Mouse (Mus musculus): ENCODE data around the gene Clec3b. TPM values are rescaled to one million over a fixed set of nuclear protein-coding genes. Genes with fewer than 3 reads are reported as not detected.

Clec3b gene
- polyA plus RNA-seq, 1 experiment from 2014 or later: 0.32 TPM

DNA sequence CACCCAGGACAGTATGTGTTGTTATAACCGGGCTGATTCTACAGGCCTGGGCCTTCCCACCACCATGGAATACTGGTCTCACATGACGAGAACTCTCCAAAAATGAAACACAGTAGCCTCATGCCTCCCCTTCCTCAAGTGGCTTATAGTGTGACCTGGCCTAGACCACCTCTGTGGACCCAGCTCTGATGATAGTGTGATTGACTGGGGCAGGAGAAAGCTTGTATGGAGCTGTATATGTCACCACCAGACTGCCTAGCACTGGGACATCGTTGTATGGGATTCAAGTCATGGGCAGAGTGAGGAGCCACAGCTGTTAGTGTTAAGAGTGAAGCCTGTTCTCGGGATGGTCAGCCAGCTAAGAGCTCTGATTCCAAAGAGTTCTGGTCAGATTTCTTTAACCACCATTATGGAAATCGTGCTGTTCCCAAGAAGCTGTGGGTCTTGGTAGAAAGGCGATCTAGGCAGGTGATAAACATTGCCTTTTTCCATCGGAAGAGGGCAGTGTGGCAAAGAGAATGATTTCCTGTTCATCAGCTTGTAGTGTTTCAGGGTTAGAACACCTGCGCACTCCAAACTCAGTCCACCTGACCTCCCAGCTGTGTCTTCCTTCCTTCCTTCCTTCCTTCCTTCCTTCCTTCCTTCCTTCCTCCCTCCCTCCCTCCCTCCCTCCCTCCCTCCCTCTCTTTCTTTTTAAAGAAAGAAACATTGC, 7.5 kb downstream of the Clec3b start:
- no peak overlapping the region for H3K4me3 ChIP-seq (replicated peaks)
- ATAC-seq (ENCODE audit: low FRiP score): no peak
- H3K36me3 ChIP-seq (replicated peaks): no peaks in the 10 kb centered on the region
- no peak overlapping the region for H3K4me2 ChIP-seq
- 68% methylated on average over 8 of the region's 8 CpGs for WGBS
- no peak overlapping the region for H3K9ac ChIP-seq
- no peaks in the 10 kb centered on the region for H3K9me3 ChIP-seq
- H3K27ac ChIP-seq: no peak overlapping the region
- no peaks in the 10 kb centered on the region for H3K4me1 ChIP-seq
- no peaks in the 10 kb centered on the region for H3K27me3 ChIP-seq

GRCm38 (mm10) chr9:123159330-123159729, 8.6 kb downstream of the Clec3b start:
- H3K4me3 ChIP-seq (replicated peaks): no peak overlapping the region
- 57% methylated on average over 7 of the region's 7 CpGs for WGBS
- no peaks in the 10 kb centered on the region for H3K9me3 ChIP-seq
- no peak for ATAC-seq (ENCODE audit: low FRiP score)
- no peaks in the 10 kb centered on the region for H3K27me3 ChIP-seq
- H3K36me3 ChIP-seq (replicated peaks): no peaks in the 10 kb centered on the region
- H3K27ac ChIP-seq: no peak overlapping the region
- no peaks in the 10 kb centered on the region for H3K4me1 ChIP-seq
- H3K9ac ChIP-seq: no peak overlapping the region
- no peak overlapping the region for H3K4me2 ChIP-seq

- H3K4me3 ChIP-seq (replicated peaks): no peak overlapping the region
- ATAC-seq (ENCODE audit: low FRiP score): no peak
- H3K27me3 ChIP-seq: no peaks in the 10 kb centered on the region
- no peak overlapping the region for H3K27ac ChIP-seq
- no peak overlapping the region for H3K9ac ChIP-seq
- no peaks in the 10 kb centered on the region for H3K36me3 ChIP-seq (replicated peaks)
- 70% methylated on average over 2 of the region's 2 CpGs for WGBS
- no peak overlapping the region for H3K4me2 ChIP-seq
- H3K9me3 ChIP-seq: no peaks in the 10 kb centered on the region
- H3K4me1 ChIP-seq: no peaks in the 10 kb centered on the region
Observed at GRCm38 (mm10) chr9:123161792-123162191, 11.0 kb downstream of the Clec3b start.

DNA sequence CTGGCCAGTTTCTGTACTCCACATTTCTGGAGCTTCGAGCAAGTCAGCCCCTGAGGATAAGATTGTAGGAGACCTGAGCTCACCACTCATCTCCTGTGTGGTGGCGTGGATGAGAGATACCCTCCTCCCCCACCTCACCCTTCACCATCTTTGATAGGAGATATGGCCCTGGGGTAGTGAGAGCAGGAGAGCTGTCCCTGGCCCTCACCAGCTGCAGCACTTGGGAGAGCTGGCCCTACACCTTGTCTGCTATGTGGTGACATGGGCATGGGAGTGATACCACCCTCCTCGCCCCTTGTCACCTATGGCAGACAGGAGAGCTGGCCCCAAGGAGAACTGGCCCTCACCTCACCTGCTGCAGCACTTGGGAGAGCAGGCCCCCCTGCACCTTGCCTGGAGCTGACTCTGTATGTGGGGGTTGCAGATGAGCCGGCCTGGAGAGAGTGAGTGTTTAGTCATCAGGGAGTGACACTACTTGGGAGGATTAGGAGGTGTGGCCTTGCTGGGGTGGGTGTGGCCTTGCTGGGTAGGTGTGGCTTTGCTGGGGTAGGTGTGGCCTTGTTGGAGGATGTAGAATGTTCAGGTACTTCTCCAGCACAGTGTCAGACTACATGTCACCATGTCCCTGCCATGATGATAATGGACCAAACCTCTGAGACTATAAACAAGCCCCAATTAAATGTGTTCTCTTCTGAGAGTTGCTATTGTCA, 12.4 kb downstream of the Clec3b start:
- ATAC-seq (ENCODE audit: low FRiP score): no peak
- H3K27ac ChIP-seq: no peak overlapping the region
- H3K4me1 ChIP-seq: no peaks in the 10 kb centered on the region
- no peaks in the 10 kb centered on the region for H3K36me3 ChIP-seq (replicated peaks)
- no peaks in the 10 kb centered on the region for H3K27me3 ChIP-seq
- H3K9ac ChIP-seq: no peak overlapping the region
- no peak overlapping the region for H3K4me3 ChIP-seq (replicated peaks)
- H3K9me3 ChIP-seq: no peaks in the 10 kb centered on the region
- H3K4me2 ChIP-seq: no peak overlapping the region
- 74% methylated on average over 4 of the region's 4 CpGs for WGBS

DNA sequence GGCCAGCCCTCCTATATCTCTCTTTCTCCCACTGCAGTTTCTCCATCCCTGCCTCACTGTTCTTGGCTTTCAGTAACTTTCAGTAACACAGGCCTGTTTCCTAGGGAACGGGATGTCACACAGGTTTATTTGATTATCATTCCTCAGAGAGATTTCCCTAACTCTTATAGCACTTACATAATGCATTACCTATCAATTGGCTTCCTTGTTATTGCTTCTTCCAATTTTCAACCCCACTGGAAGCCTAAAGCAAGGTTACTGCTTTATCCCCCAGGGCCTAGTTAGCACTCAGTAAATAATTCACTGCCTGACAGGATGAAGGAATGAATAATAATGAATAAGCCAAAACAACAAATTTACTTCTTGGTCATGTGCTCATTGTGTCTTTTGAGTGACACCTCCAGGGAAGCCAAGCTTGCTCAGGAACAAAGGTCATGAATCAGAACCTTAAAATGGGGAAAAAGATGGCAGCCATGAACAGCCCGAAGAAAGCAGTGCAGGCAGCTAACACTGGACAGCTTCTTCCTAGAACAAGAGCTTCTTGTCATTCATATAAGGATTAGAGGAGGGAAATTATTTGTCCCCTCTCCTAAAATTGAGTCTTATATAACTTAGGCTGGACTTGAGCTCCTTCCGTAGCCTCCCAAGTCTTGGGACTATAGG, 15.2 kb downstream of the Clec3b start:
- no peak overlapping the region for H3K4me2 ChIP-seq
- H3K27ac ChIP-seq: no peak overlapping the region
- no peak for ATAC-seq (ENCODE audit: low FRiP score)
- no peak overlapping the region for H3K9ac ChIP-seq
- H3K36me3 ChIP-seq (replicated peaks): no peaks in the 10 kb centered on the region
- 84% methylated on average over 3 of the region's 3 CpGs for WGBS
- H3K4me3 ChIP-seq (replicated peaks): no peak overlapping the region
- H3K4me1 ChIP-seq: no peaks in the 10 kb centered on the region
- no peaks in the 10 kb centered on the region for H3K9me3 ChIP-seq
- no peaks in the 10 kb centered on the region for H3K27me3 ChIP-seq

DNA sequence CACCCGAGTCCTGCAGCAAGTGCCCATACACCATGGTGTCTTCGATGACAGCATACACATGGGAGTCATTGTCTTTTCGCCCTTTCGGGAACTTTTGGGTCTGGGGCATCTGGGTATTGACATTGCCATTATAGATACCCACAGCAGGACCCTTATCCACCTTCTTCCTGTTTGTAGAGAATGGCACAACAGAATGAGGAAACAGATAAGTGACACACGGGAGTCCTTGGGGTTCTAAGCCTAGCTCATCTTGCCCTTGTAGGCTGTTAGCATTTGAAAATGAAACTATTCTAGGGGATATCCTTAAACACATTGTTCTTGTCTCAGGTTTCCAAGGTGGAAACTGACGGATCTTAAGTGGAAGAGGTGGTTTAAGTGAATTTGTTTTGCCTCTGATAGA, 23.0 kb downstream of the Clec3b start:
- WGBS: 86% methylated on average over 6 of the region's 6 CpGs
- Histone ChIP-seq H3K9ac (no peak overlapping the region), H3K36me3 (replicated peaks) (no peaks in the 10 kb centered on the region), H3K9me3 (no peaks in the 10 kb centered on the region), H3K4me2 (no peak overlapping the region), H3K4me1 (peaks cover 8% of the 10 kb centered on the region), H3K27me3 (no peaks in the 10 kb centered on the region), H3K4me3 (replicated peaks) (no peak overlapping the region), H3K27ac (no peak overlapping the region)
- ATAC-seq (ENCODE audit: low FRiP score): no peak

DNA sequence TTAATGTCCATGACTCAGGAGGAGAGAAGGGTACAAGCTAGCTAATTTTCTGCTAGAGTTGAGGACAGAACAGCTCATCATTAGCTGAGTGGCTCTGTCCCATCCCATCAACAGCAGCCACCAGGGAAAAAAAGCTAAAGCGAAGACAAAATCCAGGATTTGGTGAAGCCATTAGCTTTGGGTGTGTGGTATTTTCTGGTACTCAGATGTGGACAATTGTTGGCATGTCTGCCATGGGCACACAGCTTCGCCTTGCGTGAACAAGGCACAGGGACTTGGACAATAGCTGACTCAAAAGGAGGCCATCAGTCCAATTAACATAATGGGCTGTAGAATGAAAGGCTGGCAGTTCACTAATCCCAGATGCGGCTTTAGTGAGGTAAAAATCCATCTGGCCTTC, 23.6 kb downstream of the Clec3b start:
- Histone ChIP-seq H3K4me2 (no peak overlapping the region), H3K36me3 (replicated peaks) (no peaks in the 10 kb centered on the region), H3K27me3 (no peaks in the 10 kb centered on the region), H3K4me1 (peaks cover 8% of the 10 kb centered on the region), H3K9me3 (no peaks in the 10 kb centered on the region), H3K27ac (no peak overlapping the region), H3K9ac (no peak overlapping the region), H3K4me3 (replicated peaks) (no peak overlapping the region)
- 13% methylated on average over 4 of the region's 4 CpGs for WGBS
- no peak for ATAC-seq (ENCODE audit: low FRiP score)

GRCm38 (mm10) chr9:123177380-123178048, 26.8 kb downstream of the Clec3b start:
- Histone ChIP-seq H3K27me3 (no peaks in the 10 kb centered on the region), H3K36me3 (replicated peaks) (no peaks in the 10 kb centered on the region), H3K9ac (no peak overlapping the region), H3K4me2 (no peak overlapping the region), H3K27ac (no peak overlapping the region), H3K4me3 (replicated peaks) (no peak overlapping the region), H3K4me1 (peaks cover 8% of the 10 kb centered on the region), H3K9me3 (no peaks in the 10 kb centered on the region)
- WGBS: 85% methylated on average over 9 of the region's 9 CpGs
- ATAC-seq (ENCODE audit: low FRiP score): no peak

GRCm38 (mm10) chr9:123180003-123180402, 29.3 kb downstream of the Clec3b start:
- Histone ChIP-seq H3K36me3 (replicated peaks) (no peaks in the 10 kb centered on the region), H3K27me3 (no peaks in the 10 kb centered on the region), H3K9me3 (no peaks in the 10 kb centered on the region), H3K4me3 (replicated peaks) (no peak overlapping the region), H3K4me1 (no peaks in the 10 kb centered on the region), H3K4me2 (no peak overlapping the region), H3K9ac (no peak overlapping the region), H3K27ac (no peak overlapping the region)
- 95% methylated on average over 6 of the region's 6 CpGs for WGBS
- no peak for ATAC-seq (ENCODE audit: low FRiP score)

GRCm38 (mm10) chr9:123183226-123183625, 32.5 kb downstream of the Clec3b start:
- no peaks in the 10 kb centered on the region for H3K4me1 ChIP-seq
- H3K4me3 ChIP-seq (replicated peaks): no peak overlapping the region
- 88% methylated on average over 8 of the region's 8 CpGs for WGBS
- no peaks in the 10 kb centered on the region for H3K36me3 ChIP-seq (replicated peaks)
- H3K9ac ChIP-seq: no peak overlapping the region
- ATAC-seq (ENCODE audit: low FRiP score): no peak
- no peaks in the 10 kb centered on the region for H3K9me3 ChIP-seq
- no peaks in the 10 kb centered on the region for H3K27me3 ChIP-seq
- no peak overlapping the region for H3K27ac ChIP-seq
- H3K4me2 ChIP-seq: no peak overlapping the region

DNA sequence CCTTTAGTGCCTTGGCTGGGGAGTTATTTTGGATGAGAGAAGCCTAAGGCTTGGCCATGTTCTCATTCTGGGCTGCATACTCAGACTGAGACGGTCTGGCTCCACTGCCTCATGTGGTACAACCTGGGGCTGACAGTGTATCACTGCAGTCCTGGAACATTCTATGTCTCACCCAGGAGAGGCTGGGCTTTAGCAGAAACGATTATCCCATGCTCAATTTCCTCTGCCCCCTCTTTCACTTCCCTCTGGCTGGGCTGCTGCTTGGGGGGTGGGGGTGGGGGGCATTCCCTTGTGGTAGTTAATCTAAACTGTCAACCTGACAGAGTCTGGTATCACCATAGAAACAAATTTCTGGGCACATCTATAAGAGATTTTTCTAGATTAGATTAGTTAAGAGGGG, 34.8 kb downstream of the Clec3b start:
- no peaks in the 10 kb centered on the region for H3K27me3 ChIP-seq
- H3K4me2 ChIP-seq: no peak overlapping the region
- no peaks in the 10 kb centered on the region for H3K9me3 ChIP-seq
- H3K4me1 ChIP-seq: no peaks in the 10 kb centered on the region
- ATAC-seq (ENCODE audit: low FRiP score): no peak
- H3K4me3 ChIP-seq (replicated peaks): no peak overlapping the region
- H3K9ac ChIP-seq: no peak overlapping the region
- H3K27ac ChIP-seq: no peak overlapping the region
- H3K36me3 ChIP-seq (replicated peaks): no peaks in the 10 kb centered on the region
- WGBS: 69% methylated on average over 2 of the region's 2 CpGs

- Histone ChIP-seq H3K36me3 (replicated peaks) (no peaks in the 10 kb centered on the region), H3K27ac (no peak overlapping the region), H3K4me2 (no peak overlapping the region), H3K4me1 (no peaks in the 10 kb centered on the region), H3K27me3 (no peaks in the 10 kb centered on the region), H3K4me3 (replicated peaks) (no peak overlapping the region), H3K9ac (no peak overlapping the region), H3K9me3 (no peaks in the 10 kb centered on the region)
- WGBS: 84% methylated on average over 5 of the region's 5 CpGs
- ATAC-seq (ENCODE audit: low FRiP score): no peak
Observed at GRCm38 (mm10) chr9:123186151-123186550, 35.4 kb downstream of the Clec3b start.

All from forebrain, embryonic 12.5 days (tissue).